Mouse (Mus musculus) cerebral cortex, adult 2 months (tissue): ENCODE data around the gene Sgk1.

Source experiments
- WGBS: fragments of 180-500 bp; shearing (Covaris S2); methylation state at CpG from one replicate; pipeline ENCODE4 v1.1.7; 2018; 5-methylcytosine and 5-hydroxymethylcytosine counted together

Sgk1 gene

DNA sequence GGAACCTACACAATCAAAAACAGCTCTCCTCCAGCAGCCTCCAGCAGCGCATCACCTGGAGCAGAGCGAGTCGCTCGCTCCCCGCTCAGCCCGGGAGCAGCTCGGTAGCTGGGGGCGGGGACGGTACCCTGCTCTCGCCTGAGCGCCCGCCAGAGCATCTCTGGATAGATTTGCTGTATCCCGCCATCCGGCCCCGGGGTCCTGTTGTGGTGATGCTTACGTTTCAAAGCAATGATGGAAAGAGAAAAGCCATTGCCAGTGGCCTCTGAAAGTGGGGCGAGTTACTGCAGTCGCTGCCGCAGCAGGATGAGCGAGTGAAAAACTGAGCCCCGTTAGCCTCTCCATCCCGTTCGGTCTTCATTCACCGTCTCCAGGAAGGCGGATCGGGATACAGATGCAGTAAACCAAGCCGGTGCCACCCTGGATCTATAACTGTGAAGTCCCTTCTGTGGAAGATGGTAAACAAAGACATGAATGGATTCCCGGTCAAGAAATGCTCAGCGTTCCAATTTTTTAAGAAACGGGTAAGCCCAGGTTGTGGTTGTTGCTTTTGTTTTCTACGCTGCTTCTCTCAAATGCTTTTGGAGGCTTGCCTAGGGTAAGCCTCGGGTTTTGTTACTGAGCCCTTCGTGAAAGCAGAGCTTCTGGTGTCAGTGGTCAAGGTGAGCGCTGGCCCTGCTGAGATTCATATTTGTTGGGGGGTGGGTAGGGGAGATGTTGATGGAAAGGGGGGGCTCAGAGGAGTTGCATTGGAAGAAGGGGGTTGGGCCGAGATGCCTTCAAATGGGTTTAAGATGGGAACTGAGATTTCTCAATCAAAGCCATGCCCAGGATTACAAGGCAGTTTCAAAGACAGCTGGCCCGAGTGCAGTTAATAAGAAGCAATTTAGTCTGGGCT lies at the start of gene Sgk1:
Sgk1 (plus strand) TSS at position 1 of the 898 bp plus-strand sequence.
- 4% methylated on average over 36 of the region's 36 CpGs for WGBS

DNA sequence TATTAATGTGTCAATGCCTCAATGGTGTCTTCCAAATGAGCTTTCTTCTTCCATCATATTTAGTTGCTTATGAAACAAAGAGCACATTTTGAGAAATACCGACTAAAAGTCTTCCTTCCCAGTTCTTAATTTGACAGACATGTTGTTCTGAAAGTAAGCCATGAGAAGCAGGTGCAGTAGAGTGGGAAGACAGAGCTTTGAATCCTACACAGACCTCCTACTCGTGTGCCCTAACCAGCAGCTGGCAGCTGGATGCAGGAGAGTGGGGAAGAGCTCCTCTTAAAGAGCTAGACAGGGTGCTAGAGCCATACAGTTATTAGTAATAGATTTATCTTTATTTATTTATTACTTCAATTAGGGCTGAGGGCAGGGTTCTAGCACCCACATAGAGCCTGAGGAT lies 49.7 kb upstream of the Sgk1 start:
- 45% methylated on average over 2 of the region's 2 CpGs for WGBS

DNA sequence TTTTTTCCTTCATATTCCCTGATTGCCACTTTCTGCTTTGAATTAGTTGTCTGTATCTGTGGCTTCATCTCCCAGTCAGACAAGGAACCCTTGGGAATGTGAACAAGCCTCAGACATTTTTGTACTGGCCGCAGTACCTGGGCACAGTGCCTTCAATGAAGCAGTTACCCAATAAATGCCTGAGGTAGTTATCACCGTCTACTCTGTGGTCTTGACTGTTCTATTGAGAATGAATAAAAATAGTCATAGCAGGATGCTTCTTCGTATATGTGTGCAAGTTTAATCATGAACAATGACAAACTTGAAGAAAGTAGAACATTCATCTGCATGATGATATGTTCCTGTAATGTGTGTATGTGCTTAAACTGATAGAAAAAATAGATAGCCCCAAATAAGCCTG lies 48.2 kb upstream of the Sgk1 start:
- WGBS, result 94% methylated on average over 3 of the region's 3 CpGs

DNA sequence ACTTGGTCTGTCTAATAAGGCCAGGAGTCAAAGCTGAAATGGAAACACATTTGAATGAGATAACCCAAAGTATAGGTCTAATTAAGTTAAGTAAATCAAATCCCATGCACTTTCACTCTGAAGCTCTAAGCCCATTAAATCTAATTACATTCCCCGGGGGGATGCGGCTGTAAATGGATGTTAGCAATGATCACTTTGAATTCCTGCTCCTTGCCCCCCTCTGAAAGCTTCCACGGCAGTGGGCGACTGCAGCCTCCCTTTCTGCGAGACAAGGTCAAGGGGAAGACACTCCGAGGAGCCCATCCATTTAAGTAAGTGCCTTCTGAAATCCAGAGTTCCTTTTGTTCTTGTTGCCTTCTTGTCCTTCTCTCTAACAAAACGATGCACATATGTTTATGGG lies 46.9 kb upstream of the Sgk1 start:
- 69% methylated on average over 7 of the region's 7 CpGs for WGBS

DNA sequence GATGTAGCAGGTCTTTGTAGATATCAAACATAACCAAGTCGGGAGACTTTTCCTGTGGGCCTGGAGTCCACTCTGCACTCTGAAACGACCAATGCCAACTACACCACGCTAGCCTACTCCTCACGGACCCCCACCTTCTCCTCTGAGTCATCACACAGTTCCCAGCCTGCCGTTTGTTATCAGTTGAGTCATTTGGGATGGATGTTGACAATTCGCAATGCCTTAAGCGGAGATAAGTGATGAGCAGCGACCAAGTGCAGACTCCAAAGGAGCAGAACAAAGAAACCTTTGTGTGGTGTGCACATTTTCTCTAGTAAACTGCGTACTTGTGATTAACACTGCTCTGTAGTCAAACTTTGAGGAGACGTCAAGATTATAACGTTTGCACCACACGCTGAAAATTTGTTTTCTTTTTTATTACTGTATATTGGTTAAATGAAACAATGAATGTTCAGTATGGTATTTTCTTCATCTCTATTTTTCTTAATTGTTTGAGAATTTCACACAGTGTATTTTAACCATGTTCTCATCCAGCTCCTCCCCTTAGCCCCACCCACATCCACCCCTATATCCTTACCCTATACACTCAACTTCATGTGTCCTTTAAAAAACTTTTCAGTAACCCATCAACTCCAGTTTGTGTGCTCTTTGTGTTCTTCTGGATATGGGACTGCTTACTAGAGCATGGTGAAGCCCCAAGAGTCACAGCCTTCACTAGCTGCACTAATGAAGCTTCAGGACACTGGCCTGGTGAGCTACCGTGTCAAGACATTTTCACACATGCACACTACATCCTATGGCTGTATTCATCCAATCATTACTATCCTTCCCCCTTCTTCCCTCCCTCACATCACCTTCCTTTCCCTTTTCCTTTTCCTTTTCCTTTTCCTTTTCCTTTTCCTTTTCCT lies 42.5 kb upstream of the Sgk1 start:
- 73% methylated on average over 13 of the region's 13 CpGs for WGBS

DNA sequence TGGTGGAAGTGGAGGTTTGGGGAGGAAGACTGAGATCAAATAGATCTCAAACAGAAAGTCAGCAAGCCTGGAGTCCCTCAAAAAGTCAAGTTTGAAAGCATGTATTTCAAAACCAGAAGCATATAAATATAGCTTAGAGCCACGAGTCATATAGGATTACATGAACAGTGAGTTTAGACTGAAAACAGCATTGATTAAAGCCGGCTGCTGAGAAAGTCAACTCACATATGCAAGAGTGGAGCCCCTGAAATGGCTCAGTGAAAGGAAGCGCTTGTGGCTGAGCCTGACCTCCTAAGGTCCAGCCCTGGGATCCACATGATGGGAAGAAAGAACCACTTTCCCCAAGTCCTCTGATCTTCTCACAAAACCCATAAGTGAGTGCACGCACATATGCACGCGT lies 38.7 kb upstream of the Sgk1 start:
- 88% methylated on average over 6 of the region's 6 CpGs for WGBS

DNA sequence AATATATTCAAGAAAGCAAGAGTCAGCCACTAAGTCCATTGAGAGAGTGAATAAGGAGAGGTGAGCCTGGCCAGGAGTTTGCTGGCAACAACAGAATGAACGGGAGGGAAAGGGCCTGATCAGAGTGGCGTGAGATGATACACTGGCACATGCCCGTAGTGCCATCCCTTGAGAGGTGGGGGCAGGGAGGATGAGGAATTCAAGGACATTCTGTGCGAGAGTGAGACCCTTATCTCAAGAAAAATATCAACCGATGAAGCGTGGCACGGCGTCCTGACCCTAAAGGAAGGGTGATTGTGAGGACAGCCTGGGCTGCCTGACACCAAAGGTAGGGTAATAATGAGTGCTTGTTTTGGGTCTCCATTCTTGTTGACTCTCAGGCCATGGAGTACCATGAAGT lies 38.1 kb upstream of the Sgk1 start:
- WGBS, result 96% methylated on average over 8 of the region's 8 CpGs

DNA sequence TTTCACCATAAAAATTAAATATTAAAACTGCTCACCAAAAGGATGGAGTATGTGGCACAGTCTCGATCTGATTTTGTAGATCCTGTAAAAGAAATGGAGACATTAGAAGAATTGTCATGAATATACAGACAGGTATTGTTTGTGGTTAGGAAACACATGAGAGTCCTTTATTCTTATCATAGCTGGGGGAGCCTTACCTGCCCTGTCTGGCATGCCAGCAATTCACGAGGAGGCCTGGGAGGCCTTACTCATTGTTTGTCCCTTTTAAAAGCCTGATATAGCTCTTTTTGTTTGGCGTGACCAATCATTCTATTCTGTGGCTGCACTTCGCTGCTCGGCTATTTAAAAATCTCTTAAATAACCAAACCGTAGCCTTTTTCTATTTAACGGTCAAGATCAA lies 37.6 kb upstream of the Sgk1 start:
- WGBS, result 80% methylated on average over 7 of the region's 7 CpGs

DNA sequence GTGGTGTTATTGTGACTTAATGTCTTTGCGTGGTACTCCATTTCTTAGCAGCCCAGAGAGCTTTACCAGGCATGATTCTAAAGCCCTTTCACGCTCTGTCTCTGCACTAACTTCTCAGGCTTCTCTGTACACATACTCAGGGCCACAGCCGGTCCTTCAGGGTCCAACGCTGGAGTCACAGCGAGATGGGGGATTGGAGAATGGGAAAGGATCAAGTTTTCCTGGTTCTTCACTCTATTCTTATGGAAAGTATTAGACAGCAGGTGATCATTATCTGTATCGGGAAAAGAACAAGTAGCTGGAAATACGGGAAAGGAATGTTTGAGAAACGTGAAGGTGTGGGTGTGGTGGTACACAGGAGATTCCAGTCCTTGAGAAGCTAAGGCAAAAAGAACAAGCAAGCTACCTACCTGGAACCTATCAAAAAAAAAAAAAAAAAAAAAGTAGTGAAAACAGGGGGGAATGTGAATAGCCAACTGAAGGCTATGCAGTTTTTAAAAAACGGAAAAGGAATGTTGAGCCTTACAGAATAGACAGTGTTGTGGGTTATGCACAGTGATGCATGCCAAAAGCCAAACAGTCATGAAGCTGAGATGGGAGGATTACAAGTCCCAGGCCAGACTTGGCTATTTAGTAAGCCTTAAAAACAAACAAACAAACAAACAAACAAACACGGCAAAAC lies 36.2 kb upstream of the Sgk1 start:
- WGBS, result 91% methylated on average over 10 of the region's 10 CpGs

DNA sequence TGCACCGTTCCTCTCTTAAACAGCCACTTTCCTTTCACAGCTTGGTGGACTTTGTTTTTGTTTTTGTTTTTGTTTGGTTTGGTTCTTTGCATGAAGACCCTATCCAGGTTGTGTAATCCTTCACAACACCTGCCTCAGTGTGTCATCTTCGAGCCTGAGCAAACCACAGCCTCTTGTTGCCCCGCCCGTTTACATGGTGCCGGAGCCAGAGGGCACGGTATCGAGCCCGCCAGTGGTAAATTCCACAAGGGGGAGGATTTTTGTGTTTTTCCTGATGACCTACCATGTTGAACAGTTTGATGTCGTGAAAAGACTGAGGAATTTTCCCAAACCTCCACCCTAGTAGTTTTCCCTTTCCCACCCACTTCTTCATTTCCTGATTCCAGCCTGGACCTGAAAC lies 35.6 kb upstream of the Sgk1 start:
- 94% methylated on average over 9 of the region's 9 CpGs for WGBS

DNA sequence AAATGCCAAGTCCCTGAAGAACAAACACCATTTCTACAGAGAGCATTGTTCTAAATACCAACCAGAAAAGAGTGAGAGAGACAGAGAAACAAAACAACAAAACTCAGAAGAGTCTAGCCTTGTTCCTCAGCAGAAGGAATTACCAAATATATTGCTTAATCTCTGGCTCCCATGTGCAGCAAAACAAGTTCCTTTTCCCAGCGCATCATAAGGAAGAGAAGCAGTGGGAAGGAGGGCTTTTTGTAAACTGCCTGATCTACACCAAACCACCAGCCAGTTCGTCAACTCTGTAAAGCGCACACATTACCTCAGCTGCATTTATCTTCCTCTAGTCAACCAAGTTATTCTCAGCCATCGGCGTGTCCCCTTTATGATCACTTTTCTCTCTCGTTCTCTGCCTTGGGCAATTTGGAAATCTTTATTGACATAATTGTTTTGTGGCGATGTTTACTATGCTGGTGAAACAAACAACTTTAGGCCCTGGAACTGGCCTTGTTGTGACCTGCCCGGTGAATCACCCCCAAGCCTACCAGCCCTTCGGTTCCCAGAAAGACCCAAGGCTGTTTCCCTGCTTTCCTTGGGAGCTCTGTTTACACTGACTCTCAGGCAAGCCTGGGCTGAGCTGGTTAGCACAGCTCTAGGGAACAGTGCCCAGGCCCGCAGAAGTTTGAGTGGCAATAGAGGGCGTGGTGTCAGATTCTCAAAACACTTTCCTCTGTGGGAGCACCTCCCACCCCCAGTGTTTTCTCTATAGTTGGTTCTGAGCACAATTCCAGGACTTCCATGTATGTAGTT lies 34.8 kb upstream of the Sgk1 start:
- WGBS, result 85% methylated on average over 11 of the region's 11 CpGs

DNA sequence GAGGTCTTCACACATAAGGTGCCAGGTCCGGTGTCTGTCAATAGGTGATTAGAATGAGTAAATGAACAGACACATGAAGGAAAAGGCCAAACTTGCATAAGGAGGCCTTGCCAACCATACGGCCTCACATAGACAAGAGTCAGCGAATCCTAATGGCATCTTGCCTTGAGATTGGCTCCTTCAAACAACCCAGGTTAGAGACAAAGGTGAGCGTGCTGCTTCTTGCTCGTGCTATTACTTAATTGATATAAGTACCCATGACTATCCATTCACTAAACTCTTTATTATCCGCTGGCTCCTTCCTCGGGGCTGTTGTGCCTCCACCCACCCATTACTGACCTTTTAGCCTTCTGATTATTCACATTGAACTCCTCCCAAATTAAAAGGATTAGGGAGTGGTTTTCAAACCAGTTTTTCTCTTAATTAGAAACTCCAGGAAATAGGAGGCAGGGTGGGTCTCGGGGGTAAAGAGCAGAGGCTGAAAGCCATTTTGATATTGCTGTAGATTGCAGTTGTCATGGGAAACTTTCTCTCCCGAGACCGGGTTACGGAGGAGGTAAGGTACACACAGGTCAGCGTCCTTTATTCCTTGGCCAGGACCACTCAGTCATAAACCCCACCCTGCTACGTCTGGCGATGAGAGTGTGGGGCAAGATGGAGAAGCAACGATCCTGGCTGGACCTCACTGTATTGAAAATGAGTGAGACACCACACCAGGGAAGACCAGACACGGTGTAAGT lies 33.9 kb upstream of the Sgk1 start:
- 86% methylated on average over 16 of the region's 16 CpGs for WGBS

DNA sequence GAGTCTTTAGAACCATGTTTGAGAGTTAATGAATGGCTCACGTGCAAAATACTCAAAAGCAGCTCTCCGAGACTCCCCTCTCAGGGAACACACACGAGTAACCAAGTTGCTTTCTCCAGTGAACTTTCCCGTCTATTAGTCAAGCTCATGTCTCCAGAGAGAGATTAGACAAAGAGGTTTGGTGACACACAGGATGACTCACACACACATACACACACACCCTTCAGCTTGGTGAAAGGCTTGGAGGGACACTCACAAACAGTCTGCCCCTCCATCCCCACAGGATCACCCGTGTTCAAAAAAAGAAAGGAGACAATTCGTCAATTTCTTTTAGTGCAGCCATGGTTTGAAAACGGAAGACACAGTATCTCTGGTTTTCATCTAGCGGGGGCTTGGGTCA lies 32.7 kb upstream of the Sgk1 start:
- 93% methylated on average over 8 of the region's 8 CpGs for WGBS

DNA sequence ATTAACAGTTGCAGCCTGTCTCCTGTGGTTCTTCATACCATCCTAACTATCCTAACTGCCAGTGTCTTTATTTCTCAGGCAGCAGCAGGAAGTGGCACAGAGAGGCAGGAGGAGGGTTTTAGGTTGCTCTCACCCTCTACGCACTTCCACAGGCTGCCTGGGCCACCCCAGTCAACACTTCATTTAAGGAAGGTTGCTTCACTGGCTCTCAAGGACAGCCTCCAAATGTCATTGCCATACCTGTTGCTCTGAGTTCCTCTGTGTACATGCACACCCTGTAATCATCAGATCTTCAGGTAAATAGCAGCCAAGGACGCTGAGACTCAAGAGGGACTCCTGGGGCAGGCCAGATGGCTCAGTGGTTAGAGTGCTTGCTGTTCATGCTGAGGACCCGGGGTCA lies 31.7 kb upstream of the Sgk1 start:
- WGBS, result 90% methylated on average over 3 of the region's 3 CpGs

DNA sequence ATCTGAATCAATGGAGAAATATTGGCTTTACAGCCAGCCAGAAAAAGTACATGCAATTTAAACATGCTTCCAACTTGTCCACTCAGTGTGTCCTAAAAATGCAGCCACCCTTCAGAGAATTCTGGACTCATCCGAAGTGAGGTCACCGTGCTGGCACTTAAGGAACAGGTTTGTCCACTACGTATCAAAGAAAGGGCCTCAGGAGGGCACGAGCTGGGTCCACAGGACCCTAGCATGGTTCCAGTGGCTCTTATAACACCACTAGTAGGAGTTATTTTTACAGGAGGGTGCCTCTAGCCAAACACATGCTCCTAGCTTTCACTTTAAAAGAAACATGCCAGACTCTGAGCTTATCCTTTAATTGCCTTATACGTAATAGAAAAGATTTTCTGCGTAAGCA lies 28.9 kb upstream of the Sgk1 start:
- WGBS, result 74% methylated on average over 6 of the region's 6 CpGs

DNA sequence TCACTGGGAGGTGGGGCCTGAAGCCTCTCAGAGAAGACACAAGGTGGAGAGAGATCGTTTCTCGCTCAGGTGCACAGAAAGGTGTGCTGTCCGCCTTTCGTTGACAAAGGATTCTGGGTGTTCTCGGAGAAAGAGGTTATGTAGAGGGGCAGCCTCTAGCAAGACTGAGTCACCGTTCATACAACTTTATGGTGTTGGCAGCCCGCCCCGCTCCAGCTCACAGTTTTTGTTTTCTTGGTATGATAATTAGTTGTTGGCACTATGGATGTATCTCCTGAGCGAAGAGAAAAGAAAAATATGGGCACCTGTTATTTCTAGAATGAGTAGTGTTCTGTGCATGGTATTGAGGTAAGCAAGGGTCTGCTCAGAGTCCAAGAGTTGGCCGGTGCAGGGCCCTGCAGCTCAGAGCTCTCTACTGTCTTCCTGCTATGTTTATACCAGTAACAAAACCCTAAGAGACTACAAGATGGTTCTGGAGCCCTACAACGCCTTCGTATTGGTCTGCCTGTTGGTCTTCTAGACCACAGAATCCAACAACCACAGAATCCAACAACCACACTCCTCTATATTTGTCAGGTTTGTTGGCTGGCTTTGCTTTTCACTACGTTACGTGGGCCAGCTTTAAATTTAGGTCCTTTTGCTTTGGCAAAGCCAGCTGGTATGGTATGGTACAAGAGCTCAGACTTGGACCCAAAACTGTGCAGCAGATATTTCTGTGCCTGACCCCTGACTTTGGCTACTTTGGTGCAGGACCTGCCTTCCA lies 28.2 kb upstream of the Sgk1 start:
- 68% methylated on average over 14 of the region's 14 CpGs for WGBS

DNA sequence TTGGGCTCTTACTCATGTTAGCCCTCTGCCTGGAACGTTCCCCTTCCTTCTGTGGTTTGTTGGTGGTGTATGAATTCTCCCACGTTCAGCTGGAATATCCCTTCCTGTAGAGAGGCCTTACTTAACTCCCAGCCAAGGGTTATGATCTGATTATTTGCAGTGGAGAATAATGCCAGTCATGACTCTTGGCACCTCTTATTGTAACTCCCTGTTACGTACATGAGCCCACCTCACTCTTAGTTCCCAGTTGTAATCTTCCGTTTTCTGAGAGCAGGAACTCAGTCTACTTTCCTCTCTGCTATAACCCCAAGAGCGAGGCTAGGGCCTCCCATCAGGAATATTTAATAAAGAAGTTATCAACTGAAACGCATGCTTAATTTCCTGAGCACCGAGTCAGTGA lies 26.6 kb upstream of the Sgk1 start:
- 85% methylated on average over 7 of the region's 7 CpGs for WGBS

DNA sequence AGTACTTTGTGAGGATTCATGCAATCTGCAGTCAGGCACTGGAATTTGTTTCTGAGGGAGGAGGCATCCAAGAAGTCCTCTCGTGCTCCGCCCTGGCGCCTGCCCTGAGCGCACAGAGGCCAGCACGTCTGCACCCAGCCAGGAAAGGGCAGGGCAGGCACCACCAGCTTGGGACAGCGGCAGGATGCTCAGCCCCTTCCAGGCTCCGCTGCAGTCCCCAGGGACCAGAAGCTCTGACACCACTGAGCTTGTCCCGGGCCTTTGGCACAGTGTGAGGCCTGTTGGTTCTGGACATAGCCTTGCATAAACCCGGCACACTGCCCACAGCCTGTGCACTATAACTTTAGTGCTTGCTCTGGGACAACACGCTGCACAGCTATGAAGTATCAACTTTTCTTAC lies 24.3 kb upstream of the Sgk1 start:
- WGBS, result 82% methylated on average over 10 of the region's 10 CpGs

DNA sequence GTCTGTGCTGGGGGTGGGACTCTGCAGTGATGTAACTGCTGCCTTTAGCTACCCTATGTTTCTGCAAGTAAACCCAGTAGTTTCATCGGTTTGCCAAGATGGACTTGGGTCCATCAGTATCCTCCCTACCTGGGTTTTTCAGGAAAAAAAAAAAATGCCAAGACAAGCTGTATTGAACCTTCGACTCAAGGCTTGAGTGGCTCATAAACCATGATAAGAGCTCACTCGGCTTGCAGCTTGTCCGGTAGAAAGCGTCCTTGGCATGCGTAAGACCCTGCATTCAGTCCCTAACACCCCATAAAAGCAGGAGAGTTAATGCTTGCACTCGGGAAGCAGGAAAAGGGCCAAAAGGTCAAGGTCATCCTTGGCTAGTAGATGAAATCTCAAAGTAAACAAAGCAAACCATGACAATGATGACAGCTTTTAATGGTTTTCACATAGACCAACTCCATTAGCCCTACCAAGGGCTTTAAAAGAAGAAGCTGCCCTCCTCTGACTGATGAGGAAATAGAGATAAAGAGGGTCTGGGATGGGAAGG lies 23.5 kb upstream of the Sgk1 start:
- 94% methylated on average over 7 of the region's 7 CpGs for WGBS

DNA sequence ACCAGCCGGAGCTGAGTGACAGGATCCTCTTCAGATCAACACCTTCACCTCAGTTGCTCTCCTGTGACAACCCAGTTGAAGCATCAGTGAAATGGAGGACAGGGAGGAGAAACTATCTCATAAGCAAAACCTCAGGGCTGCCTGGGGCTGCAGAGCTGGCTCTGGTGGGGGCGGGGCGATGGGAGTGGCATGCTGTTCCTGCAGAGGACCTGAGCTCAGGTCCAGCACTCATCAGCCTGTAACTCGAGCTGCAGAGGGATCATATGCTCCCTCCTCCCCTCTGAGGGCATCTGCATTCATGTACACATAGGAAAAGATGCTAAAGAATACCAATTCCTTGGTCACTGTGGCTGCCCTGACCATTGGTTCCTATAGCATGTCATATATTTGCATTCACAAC lies 15.5 kb upstream of the Sgk1 start:
- 66% methylated on average over 4 of the region's 4 CpGs for WGBS
